Mouse (Mus musculus) mouse trophoblast stem cell (cell line): ENCODE results near the gene Pxn.

Experiments used
- in situ Hi-C, 2 experiments: fragments of 300-500 bp; cut with MseI, MboI; formaldehyde crosslinking; loops; 2 replicates in 1 of 2; 3 replicates in 1 of 2; pipeline ENCODE4 v1.15.1; 2025

The Pxn gene

GRCm38 (mm10) chr5:115580229-115581001, 73.9 kb downstream of the Pxn start:
- in situ Hi-C loops = no loop called here

- in situ Hi-C loops = no loop called here
These were observed 75.2 kb downstream of the Pxn start for GRCm38 (mm10) chr5:115581662-115582061.

GRCm38 (mm10) chr5:115585616-115586015, 79.1 kb downstream of the Pxn start:
- in situ Hi-C loops = no loop called here

DNA sequence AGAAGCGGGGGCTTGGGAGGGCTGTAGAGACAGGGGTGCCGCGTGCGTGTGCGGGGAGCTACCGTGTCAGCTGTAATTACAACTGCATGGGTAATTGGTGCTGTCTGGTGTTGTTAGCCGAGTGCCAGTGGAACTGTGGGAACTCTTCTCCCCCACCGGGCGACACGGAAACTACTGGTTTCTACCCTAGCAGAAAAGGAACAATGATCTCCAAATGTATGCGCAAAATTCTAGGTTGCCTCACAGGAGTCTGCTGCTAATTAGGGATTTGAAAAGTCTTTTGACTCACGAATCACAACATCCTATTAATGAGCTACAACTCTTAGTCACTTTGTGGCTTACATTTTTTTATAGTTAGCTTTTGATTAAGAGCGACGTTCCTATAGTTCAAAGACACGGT, 79.7 kb downstream of the Pxn start:
- in situ Hi-C loops = no loop called here

- in situ Hi-C loops = no loop called here
These were observed 80.3 kb downstream of the Pxn start for GRCm38 (mm10) chr5:115586780-115587179.

- in situ Hi-C loops = no loop called here
These were observed 84.6 kb downstream of the Pxn start for GRCm38 (mm10) chr5:115591028-115591427.

DNA sequence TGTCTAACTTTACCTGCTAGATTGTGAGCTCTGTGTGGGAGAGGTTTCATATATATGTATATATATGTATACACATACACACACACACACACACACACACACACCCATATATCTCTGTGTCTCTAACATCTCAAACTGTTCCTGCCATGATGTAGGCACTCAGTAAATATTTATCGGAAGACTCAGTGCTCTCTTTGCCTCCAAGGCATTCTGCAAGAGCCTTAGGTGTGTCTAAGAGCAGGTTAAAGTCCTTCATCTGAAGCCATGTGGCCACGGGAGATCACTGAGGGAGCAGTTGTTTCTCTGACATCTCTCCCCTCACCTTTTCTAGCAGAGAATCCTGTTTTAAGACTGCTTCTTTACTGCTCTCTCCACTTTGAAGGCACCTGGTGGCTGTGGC, 85.0 kb downstream of the Pxn start:
- in situ Hi-C loops = no loop called here

DNA sequence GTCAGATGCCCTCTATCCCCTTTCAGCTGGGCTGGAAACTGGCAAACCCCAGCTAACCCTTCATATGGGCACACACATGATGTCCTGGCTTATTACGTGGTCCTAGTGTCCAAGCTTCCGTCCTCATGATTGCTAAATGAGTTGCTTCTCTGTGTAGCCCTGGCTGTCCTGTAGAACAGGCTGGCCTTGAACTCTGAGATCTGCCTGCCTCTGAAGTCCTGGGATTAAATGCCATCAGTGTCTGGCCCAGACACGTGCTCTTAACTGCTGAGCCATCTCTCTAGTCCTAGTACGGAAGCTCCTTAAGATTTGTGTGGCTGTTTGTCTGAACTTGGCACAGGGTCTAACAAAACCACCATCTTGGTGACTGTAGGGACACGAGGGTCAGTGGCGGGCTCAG, 97.1 kb downstream of the Pxn start:
- in situ Hi-C loops = no loop called here
